Mouse (Mus musculus) testis, adult 2 months (tissue): ENCODE measurements at regions not wholly inside any gene's neighbourhood (a gene's known extent, or its start where the extent isn't known, plus 50 kb on each side); places are given as distances from the start of the nearest gene placed in this dataset.

Source experiments
- H3K27ac ChIP-seq: fragments of 200-500 bp; 2 replicates; pipeline ENCODE4 v1.5.1; 2012; ENCODE audit warnings: low read depth, low read length; ENCODE audit not compliant: control insufficient read depth, insufficient read depth
- H3K27me3 ChIP-seq: fragments of 200-500 bp; 2 replicates; pipeline ENCODE4 v1.6.1; 2012; ENCODE audit warnings: mild to moderate bottlenecking, low read length, moderate library complexity; ENCODE audit not compliant: control insufficient read depth, insufficient read depth
- H3K36me3 ChIP-seq: fragments of 200-500 bp; 2 replicates; pipeline ENCODE4 v1.6.1; 2012; ENCODE audit warnings: mild to moderate bottlenecking, low read length; ENCODE audit not compliant: control insufficient read depth, insufficient read depth
- H3K4me1 ChIP-seq: fragments of 200-500 bp; 2 replicates; pipeline ENCODE4 v1.6.1; 2012; ENCODE audit warnings: low read length; ENCODE audit not compliant: control insufficient read depth, insufficient read depth
- H3K4me3 ChIP-seq: fragments of 200-500 bp; 2 replicates; pipeline ENCODE4 v1.5.1; 2012; ENCODE audit warnings: low read depth, mild to moderate bottlenecking, low read length, moderate library complexity, mixed read lengths; ENCODE audit not compliant: control insufficient read depth
- CTCF ChIP-seq: fragments of 200-500 bp; IDR thresholded peaks from 2 replicates; pipeline ENCODE4 v1.5.1; 2012; ENCODE audit warnings: low read depth, mild to moderate bottlenecking, inconsistent platforms, low read length, moderate library complexity; ENCODE audit not compliant: control insufficient read depth, insufficient read depth, insufficient replicate concordance
- POLR2A ChIP-seq: fragments of 200-500 bp; IDR thresholded peaks from 2 replicates; pipeline ENCODE4 v1.6.1; 2012; ENCODE audit warnings: low read depth, mild to moderate bottlenecking, inconsistent platforms, low read length, moderate library complexity; ENCODE audit not compliant: control insufficient read depth

DNA sequence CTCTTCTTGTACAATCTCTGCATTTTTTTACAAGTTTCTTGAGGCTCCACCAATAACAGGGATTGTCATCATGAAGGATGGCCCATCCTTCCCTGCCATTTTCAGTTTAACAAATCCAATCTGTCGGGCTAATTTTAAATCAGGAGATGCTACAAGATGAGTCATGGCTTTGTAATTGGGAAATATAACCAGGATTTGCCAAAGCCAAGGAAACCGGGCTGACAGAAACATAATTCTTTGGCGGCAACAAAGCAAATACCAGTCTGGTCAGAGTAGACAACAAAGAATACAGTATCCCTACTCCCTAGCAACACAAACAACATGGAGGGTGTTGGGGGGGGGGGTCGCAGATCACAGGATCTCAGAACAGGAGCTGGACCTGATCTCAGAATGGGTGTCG, 123.0 kb downstream of the Rdh14 start:
- H3K27me3 ChIP-seq = no peaks in the 10 kb centered on the region
- TF ChIP-seq POLR2A = no peak
- no peak for TF ChIP-seq CTCF
- no peaks in the 10 kb centered on the region for H3K4me1 ChIP-seq
- no peaks in the 10 kb centered on the region for H3K36me3 ChIP-seq
- no peak overlapping the region for H3K27ac ChIP-seq
- no peak overlapping the region for H3K4me3 ChIP-seq

DNA sequence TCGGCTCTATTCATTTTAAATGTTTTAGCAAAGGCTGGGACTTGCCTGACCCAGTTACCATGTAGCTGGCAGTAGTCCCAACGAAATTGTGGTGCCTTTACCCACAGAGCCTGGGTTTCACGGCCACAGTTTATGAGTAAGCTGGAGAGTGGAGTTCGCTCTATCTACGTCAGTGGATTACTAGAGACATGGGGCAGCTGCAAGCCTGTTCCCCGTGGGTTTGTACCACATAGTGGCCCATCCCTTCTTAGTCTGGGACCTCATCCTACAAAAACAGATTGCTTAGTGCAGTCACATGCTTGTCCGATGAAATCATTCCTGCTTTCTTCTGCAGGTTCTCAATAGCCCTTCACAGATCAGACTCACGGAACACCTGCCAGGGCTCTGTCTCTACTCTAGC, 123.7 kb downstream of the Rdh14 start:
- no peak overlapping the region for H3K4me3 ChIP-seq
- TF ChIP-seq CTCF (no peak), POLR2A (no peak)

DNA sequence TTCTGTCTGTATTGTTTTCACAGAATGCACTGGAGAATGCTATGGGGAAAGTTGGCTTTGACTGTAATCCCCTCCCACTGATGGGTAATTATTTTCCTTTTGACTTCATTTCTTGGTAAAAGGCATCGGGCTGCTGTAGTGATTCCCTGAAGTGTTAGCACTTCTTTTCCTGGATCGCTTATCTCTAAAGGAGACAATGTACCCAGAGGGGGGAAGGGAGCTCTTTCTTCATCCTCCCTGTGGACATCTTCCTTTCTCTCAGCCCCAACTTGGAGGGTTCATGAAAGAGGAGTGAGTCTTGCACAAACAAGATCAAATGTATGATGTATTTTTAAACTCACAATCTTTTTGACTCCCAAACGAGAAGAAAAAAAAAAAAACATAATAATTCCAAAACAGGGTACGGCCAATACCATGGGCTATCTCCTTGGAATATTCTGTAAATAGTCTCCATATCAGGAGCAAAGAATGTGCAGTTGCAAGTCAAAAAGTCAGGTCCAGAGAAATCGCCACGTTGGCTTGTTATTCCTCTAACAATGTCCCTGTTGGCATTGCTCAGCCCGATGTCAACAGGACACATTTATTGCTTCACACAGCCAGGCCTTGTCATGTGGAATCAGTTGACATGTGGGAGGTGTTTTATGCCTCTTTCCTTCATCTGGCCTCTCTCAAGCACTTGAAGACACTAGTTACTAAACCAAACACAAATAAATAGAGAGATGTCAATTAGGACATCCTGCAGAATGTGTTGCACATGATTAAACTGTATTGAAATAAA, 134.1 kb downstream of the Rdh14 start:
- no peak overlapping the region for H3K27ac ChIP-seq
- H3K36me3 ChIP-seq = no peaks in the 10 kb centered on the region
- TF ChIP-seq POLR2A (no peak), CTCF (no peak)
- H3K4me3 ChIP-seq = no peak overlapping the region
- H3K27me3 ChIP-seq = no peaks in the 10 kb centered on the region
- no peaks in the 10 kb centered on the region for H3K4me1 ChIP-seq

More for the DNA sequence above, 123.7 kb downstream of the Rdh14 start:
- Histone ChIP-seq H3K27me3 (no peaks in the 10 kb centered on the region), H3K27ac (no peak overlapping the region), H3K4me1 (no peaks in the 10 kb centered on the region), H3K36me3 (no peaks in the 10 kb centered on the region)

DNA sequence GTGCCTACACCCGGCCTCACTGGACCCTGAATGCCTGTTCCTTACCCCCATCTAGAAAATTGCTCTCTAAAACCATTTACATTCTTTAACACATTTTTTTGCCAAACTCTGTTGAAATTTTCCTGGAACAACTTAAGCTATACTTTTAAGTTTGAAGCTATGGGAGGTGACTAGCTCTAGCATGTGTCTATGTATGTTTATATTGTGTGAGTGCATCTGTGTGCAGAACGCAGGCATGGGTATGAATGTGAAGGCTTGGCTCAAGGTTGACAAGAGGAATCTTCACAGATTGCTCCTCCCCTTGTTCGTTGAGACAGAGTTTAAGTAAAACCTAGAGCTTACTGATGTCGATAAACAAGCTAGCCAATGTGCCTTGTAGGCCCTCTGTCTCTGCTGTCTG, 135.4 kb downstream of the Rdh14 start:
- Histone ChIP-seq H3K27me3 (no peaks in the 10 kb centered on the region), H3K4me1 (no peaks in the 10 kb centered on the region), H3K27ac (no peak overlapping the region), H3K4me3 (no peak overlapping the region), H3K36me3 (no peaks in the 10 kb centered on the region)
- no peak for TF ChIP-seq CTCF
- no peak for TF ChIP-seq POLR2A

DNA sequence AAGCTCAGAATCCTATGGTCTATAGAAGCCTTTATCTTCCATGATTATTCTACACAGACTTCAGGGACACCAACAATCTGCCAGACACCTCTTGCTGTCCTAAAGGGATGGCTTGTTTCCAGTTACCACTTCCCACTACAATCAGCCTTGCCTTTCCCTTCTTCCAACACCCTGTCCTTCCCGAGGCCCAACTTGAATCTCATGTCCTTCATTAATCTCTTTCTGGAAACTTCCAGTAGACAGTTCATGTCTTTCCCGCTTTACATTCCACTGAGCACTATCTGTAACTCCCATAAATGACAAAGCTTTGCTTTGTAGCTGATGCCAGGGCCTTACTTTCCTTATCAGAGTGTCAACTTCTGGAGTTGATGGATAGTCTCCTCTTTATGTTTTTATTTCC, 138.5 kb downstream of the Rdh14 start:
- Histone ChIP-seq H3K36me3 (no peaks in the 10 kb centered on the region), H3K27me3 (no peaks in the 10 kb centered on the region), H3K4me1 (no peaks in the 10 kb centered on the region), H3K4me3 (no peak overlapping the region), H3K27ac (no peak overlapping the region)
- TF ChIP-seq CTCF (no peak), POLR2A (no peak)

DNA sequence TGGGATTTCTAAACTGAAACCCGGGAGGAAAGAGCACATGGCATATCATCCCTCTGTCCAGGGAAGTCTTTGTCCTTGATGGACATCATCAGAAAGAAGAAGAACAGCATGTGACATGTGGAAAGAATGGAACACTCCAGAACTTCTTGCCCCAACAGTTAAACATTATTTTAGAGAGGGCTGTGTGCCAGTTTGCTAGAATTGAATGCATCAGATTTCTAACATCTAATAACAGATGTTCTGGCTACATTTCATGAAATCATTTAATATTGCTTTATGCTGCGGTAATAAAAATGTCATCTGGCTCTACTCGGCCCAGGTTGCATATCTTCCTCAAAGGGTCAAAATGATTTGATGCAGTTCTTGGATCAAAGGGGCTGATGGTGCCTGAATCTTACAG, 140.4 kb downstream of the Rdh14 start:
- H3K27ac ChIP-seq = no peak overlapping the region
- H3K4me1 ChIP-seq = no peaks in the 10 kb centered on the region
- H3K27me3 ChIP-seq = no peaks in the 10 kb centered on the region
- H3K4me3 ChIP-seq = no peak overlapping the region
- TF ChIP-seq CTCF (no peak), POLR2A (no peak)
- no peaks in the 10 kb centered on the region for H3K36me3 ChIP-seq

DNA sequence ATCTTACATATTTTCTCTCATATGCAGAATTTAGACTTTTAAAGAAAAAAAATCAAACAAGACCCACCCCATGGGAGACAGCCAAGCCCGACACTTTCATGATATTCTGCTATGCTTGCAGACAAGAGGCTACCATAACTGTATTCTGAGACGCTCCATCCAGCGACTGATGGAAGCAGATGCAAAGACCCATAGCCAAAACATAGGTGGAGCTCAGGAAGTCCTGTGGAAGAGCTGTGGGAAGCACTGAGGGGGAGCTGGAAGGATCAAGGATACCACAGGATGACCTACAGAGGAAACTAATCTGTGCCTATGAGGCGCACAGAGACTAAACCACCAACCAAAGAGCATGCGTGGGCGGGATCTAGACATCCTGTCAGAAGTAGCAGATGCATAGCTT, 143.4 kb downstream of the Rdh14 start:
- no peak for TF ChIP-seq POLR2A
- no peak for TF ChIP-seq CTCF
- no peaks in the 10 kb centered on the region for H3K27me3 ChIP-seq
- H3K4me3 ChIP-seq = no peak overlapping the region
- H3K4me1 ChIP-seq = no peaks in the 10 kb centered on the region
- H3K36me3 ChIP-seq = no peaks in the 10 kb centered on the region
- no peak overlapping the region for H3K27ac ChIP-seq

DNA sequence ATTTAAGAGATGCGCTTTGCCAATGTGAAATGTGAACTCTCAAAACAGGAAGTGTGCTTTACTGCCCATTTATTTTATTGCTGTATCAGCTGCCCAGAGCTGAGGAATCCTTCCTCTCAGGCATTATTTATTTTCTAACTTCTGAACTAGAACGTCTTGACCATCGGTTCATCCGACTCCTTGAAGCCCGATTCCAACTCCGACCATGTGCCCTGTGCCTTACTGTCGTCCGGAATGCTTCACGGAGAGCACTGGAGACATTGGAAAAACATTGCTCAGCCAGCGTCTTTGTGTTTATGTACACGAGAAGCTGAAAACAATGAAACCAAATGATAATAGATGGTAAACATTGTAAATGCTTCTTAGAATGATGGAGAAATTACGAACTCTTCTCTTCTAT, 145.7 kb downstream of the Rdh14 start:
- Histone ChIP-seq H3K27me3 (no peaks in the 10 kb centered on the region), H3K4me1 (no peaks in the 10 kb centered on the region), H3K27ac (no peak overlapping the region), H3K4me3 (no peak overlapping the region), H3K36me3 (no peaks in the 10 kb centered on the region)
- TF ChIP-seq POLR2A = no peak
- no peak for TF ChIP-seq CTCF
